In genomic region chr7:111122531-111123130, GRCm38 (mm10) we compare ENCODE assay signal across 8 mouse cellular contexts. TPM values are rescaled to one million over a fixed set of nuclear protein-coding genes. Genes with fewer than 3 reads are reported as not detected.
DNase-seq lines count a peak whose midpoint lies in the region; ATAC-seq lines count a peak whose summit lies in the region.

No protein-coding gene starts in this region.

- peak; percentile 99 for ATAC-seq in heart, embryonic 13.5 days (ENCODE audit: extremely low read depth, insufficient number of reproducible peaks, low FRiP score, low TSS enrichment)
- ATAC-seq in liver, embryonic 12.5 days, result peak; percentile 99
- peak; percentile 100 for ATAC-seq in stomach, embryonic 15.5 days (ENCODE audit: insufficient read depth, low FRiP score, low read depth)

- H3K4me2 ChIP-seq in heart, embryonic 13.5 days, result peak overlapping the region; percentile 80
- peak overlapping the region; percentile 97 for H3K4me2 ChIP-seq in liver, embryonic 12.5 days
- peak overlapping the region; percentile 92 for H3K4me2 ChIP-seq in stomach, embryonic 15.5 days

- peak overlapping the region; percentile 76 for H3K4me3 ChIP-seq in brown adipose tissue, adult 24 weeks (ENCODE audit: insufficient read depth, low read depth, low read length)
- H3K4me3 ChIP-seq in heart, embryonic 13.5 days, result peak overlapping the region; percentile 77
- peak overlapping the region; percentile 80 for H3K4me3 ChIP-seq in liver, embryonic 12.5 days
- peak overlapping the region; percentile 66 for H3K4me3 ChIP-seq in stomach, embryonic 15.5 days (replicated peaks)

- peaks cover 18% of the 10 kb centered on the region for H3K36me3 ChIP-seq in heart, embryonic 13.5 days
- H3K36me3 ChIP-seq in liver, embryonic 12.5 days, result peaks cover 13% of the 10 kb centered on the region
- H3K36me3 ChIP-seq in stomach, embryonic 15.5 days, result no peaks in the 10 kb centered on the region

- peak overlapping the region; percentile 98 for H3K27ac ChIP-seq in brown adipose tissue, adult 24 weeks (replicated peaks; ENCODE audit: low read depth, low read length)
- peak overlapping the region; percentile 99 for H3K27ac ChIP-seq in heart, embryonic 13.5 days (replicated peaks)
- H3K27ac ChIP-seq in liver, embryonic 12.5 days, result peak overlapping the region; percentile 94
- peak overlapping the region; percentile 96 for H3K27ac ChIP-seq in stomach, embryonic 15.5 days

- H3K4me1 ChIP-seq in brown adipose tissue, adult 24 weeks (ENCODE audit: control insufficient read depth, insufficient read depth, insufficient read length, low read length), result peaks cover 9% of the 10 kb centered on the region
- peaks cover 17% of the 10 kb centered on the region for H3K4me1 ChIP-seq in heart, embryonic 13.5 days
- H3K4me1 ChIP-seq in liver, embryonic 12.5 days, result peaks cover 30% of the 10 kb centered on the region
- peaks cover 3% of the 10 kb centered on the region; the same call in 1 of the 2 replicates for H3K4me1 ChIP-seq in stomach, embryonic 15.5 days

- H3K9ac ChIP-seq in heart, embryonic 13.5 days, result peak overlapping the region; percentile 94
- H3K9ac ChIP-seq in liver, embryonic 12.5 days, result peak overlapping the region; percentile 96
- peak overlapping the region; percentile 60 for H3K9ac ChIP-seq in stomach, embryonic 15.5 days

- no peaks in the 10 kb centered on the region for H3K9me3 ChIP-seq in heart, embryonic 13.5 days
- H3K9me3 ChIP-seq in liver, embryonic 12.5 days (replicated peaks), result no peaks in the 10 kb centered on the region
- H3K9me3 ChIP-seq in stomach, embryonic 15.5 days, result no peaks in the 10 kb centered on the region

- H3K27me3 ChIP-seq in heart, embryonic 13.5 days (replicated peaks), result no peaks in the 10 kb centered on the region
- H3K27me3 ChIP-seq in liver, embryonic 12.5 days (replicated peaks), result no peaks in the 10 kb centered on the region
- no peaks in the 10 kb centered on the region for H3K27me3 ChIP-seq in stomach, embryonic 15.5 days (replicated peaks)

- WGBS in heart, embryonic 13.5 days, result under 1% methylated on average over 44 of the region's 44 CpGs
- under 1% methylated on average over 44 of the region's 44 CpGs for WGBS in liver, embryonic 12.5 days (ENCODE audit: insufficient replicate concordance)
- WGBS in stomach, embryonic 15.5 days, result under 1% methylated on average over 44 of the region's 44 CpGs

- DNase-seq in CD4-positive, CD25-positive, alpha-beta regulatory T cell, adult 2 months (ENCODE audit: low read depth, low spot score), result peak; percentile 98
- DNase-seq in fat pad, adult 2 months (ENCODE audit: extremely low read depth, low read depth, low spot score), result peak; percentile 79
- DNase-seq in kidney, postnatal 10 days, result peak; percentile 98
- DNase-seq in natural killer cell, adult 2 months (ENCODE audit: low spot score in 2 of 2), result peak; percentile 96

RNA-seq across cellular contexts. Expression of gene Eif4g2, which starts 39.8 kb away (rescaled TPM):
- polyA plus RNA-seq in brown adipose tissue, adult 24 weeks (2012; ENCODE audit: insufficient read depth, insufficient read length, missing spikeins), result 459 and 549 TPM in 2 replicates
- 583 and 585 TPM in 2 replicates for polyA plus RNA-seq in heart, embryonic 13.5 days (2015; fragmentation: Nextera tagmentation; extraction: Ambion mirVana)
- 687 and 693 TPM in 2 replicates for polyA plus RNA-seq in liver, embryonic 12.5 days (2016; fragmentation: Nextera tagmentation; extraction: Ambion mirVana)
- polyA plus RNA-seq in stomach, embryonic 15.5 days (2015; fragmentation: Nextera tagmentation; extraction: Ambion mirVana), result 608 and 684 TPM in 2 replicates

Comparison
In these comparisons a context has a peak if more than half of its experiments do, and no peak if none do; other contexts are left out.
1. Peak in every context shown above with its lines: DNase-seq, ATAC-seq, H3K4me3 ChIP-seq and H3K27ac ChIP-seq.